Mouse (Mus musculus) testis, postnatal 10 days (tissue): ENCODE measurements at regions not wholly inside any gene's neighbourhood (a gene's known extent, or its start where the extent isn't known, plus 50 kb on each side); places are given as distances from the start of the nearest gene placed in this dataset.

Experiments used
- DNase-seq: peaks from one replicate; pipeline ENCODE4 v3.0.0; 2021; ENCODE audit warnings: low spot score

- no peak for DNase-seq
Measured at GRCm38 (mm10) chr3:66738201-66739062, 242.8 kb upstream of the Rsrc1 start.

DNA sequence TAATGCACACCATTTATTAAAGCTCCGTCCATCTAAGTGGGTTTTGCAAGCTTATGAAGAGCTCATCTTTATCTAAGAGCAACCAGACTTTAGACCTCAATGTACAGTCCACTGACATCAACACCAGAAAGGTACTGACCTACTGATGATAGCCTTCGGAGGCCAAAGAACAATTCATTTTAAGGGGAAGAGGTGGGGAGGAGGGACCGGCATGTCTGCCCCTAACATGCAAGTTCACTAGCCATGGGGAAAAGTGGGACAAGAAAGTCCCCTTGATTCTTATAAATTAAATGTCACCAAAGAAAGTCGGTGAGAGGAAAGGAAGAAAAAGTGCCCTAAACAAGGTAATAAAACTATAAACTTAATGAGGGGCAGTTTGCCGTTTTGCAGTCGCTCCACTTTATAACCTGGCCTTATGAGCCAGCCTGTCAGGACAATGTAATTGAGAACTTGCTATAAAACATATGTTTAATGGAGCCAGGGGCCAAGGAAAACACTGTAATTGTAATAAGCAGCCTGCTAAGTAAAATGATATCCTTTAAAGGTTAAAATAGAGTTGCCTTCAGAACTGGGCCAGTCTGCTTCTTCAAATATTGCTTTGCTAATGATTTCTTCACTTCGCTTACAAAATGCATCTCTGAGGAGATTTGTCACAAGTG is 241.7 kb upstream of the Rsrc1 start:
- no peak for DNase-seq

DNA sequence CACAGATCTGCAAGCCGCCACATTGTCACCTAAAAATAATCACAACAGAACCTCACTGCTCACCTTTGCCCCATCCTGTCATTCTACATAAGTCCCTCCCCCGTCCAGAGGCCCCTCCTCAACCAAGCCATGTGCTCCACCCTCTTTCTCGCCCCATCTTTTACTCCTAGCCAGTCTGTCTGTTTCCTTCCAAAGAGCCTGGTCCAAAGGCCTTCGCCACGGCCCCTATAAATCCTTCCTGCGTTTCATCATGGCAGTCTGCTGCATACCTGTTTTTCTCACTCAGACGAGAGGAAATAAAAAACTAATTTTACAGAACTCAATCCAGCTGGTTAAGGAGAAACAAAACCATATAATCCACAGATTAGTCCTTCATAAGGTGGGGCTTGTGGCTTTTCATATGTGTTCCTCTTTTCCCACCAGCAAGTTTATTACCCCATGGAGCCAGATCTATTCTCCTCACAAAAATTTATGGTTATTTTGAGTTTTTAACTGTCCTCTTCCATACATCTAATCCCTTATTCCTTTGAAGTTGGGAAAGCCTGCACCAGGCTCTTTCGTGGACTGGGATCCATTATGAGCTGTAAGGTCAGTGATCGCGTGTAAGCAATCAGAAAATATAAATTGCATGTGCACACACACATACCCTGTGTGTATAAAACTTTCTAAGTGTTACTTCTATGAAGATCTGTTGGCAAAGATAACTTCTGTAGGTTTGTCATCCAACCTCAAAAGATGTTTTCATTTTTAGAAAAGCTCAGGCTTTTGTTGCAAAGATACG is 236.9 kb upstream of the Rsrc1 start:
- no peak for DNase-seq

GRCm38 (mm10) chr3:66746373-66747072 is 234.7 kb upstream of the Rsrc1 start:
- DNase-seq = no peak

DNA sequence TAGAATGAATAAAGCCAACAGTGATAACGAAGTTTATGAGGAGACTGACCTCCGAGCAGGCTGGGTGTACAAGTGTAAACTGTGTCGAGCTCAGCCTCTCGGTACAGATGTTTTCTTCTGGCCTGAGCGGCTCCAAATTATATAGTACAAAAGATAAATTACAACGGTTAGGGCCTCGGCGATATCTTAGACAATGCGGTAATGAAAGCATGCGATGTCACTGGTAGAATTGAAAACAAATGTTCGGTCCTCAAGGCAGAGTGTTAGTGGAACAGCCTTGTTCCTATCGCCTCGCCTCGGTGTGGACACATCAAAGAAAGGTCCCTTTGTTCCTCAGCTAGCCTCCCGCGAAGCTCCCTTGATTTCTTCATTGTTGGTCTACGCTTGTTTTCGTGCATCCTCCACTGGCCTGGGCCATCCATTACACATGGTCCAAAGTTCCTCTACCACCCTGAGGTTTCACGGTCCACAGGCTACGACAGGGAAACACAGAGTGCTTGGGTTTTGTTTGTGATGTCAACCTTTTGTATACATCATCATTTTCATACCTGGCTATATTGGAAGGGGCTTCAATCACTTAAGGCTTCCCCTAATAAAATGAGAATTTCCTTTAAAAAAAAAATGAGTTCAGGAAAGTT is 234.0 kb upstream of the Rsrc1 start:
- no peak for DNase-seq

- no peak for DNase-seq
Measured at GRCm38 (mm10) chr3:66758141-66758540, 223.0 kb upstream of the Rsrc1 start.

- DNase-seq = no peak
Measured at GRCm38 (mm10) chr3:66759841-66760240, 221.3 kb upstream of the Rsrc1 start.

DNA sequence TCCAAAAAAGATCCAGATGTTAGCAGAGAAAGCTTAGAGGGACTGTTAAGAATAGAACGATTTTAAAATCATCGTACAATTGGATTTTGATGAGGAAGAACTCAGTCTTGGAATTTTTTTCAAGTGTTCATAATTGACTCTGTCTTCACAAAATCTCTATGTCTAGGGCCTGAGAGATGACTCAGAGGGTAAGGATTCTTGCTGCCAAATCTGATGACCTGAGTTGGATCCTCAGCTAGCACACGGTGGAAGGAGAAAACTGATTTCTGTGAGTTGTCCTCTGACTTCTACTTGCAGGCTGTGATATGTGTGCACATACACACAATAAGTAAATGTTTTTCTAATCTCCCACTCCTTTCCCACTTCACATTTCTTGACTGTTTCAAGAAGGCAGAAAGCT is 218.7 kb upstream of the Rsrc1 start:
- no peak for DNase-seq

GRCm38 (mm10) chr3:66797351-66798010 is 183.7 kb upstream of the Rsrc1 start:
- no peak for DNase-seq

DNA sequence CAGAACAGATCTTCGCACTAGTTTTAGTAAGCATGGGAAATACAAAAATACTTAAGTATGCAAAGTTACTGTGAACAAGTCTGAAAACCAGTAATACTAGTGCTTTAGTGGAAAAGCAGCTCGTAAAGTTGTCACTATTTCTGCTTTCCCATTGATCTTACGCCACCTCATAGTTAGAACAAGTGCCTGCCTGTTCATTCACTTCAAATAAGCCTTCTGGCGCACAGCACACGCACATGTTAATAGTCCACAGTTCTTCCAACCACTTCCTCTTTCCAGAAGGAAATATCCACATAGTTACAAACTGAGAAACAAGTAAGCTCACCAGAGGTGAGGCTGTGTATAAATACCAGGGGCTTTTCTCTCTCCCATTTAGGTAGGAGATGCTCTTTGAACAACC is 182.9 kb upstream of the Rsrc1 start:
- DNase-seq = no peak

DNA sequence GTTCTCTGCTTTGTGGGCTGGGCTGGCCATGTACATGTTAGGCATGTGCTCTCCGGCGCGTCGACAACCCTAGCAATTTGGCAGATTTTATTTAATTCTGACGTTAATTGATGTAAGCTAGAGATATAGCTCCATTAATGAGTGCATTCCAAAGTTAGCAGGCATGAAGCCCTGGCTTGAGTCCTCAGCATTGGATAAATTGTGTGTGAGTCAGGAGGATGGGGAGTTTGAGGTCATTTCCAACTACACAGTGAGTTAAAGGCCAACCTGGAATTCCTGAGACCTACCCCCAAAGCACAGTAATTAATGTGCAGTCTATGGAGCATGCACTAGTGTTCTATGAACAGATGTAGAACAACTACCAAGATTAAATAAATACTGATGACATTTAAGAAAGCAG is 178.7 kb upstream of the Rsrc1 start:
- DNase-seq = no peak

GRCm38 (mm10) chr3:66806176-66806575 is 175.0 kb upstream of the Rsrc1 start:
- no peak for DNase-seq

DNA sequence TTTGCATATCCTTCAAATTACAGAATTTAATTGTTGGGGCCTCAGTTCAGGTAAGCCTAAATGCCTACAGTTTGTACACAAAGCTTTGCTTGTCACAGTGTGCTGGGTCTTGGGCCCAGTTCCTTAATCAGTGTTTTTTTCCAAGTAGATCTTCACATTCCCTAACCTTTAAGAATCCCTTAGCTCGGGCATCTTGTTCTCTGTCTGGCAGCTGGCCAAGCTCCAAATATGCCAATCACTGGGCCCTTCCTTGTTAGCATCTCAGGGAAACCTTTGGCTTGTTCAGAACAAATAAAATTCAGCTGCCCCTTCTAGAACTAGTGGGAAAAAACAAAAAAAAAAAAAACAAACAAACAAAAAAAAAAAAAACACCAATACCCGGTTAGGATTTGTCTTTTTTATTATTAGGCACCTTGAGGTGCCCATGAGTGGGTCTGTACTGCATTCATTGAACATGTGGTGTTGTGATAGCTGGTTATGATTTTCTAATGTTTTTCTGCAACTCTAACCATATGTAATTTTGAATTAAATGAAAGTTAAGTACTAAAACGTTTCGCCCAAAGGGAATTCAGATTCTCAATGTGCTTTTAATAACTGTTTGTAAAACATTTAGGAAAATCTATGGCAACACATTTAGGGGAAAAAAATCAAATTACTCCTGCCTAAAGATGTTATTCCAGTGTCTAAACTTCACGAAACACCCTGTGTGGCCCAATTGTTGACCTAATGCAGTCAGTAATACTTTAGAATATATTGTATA is 168.3 kb upstream of the Rsrc1 start:
- DNase-seq = no peak

DNA sequence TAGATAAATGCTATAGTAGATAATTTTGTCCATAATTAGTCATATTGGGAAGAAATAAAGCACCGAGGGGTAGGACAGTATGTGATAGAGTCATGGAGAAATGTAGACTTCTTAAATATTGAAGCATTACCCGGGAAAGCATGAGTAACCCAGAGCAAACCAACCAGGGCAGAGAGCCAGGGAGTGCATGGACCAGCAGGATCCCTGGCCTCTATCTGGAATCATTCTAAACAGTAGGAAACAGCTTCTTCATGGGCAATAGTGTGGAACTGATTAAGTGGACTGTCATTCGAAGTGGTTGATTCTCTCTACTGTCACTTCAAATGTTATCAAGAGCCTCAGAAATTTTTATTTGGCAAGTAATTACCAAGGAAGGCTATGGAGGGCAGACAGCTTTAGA is 155.4 kb upstream of the Rsrc1 start:
- DNase-seq = no peak
